Mouse (Mus musculus) megakaryocyte-erythroid progenitor cell, adult 5 weeks (primary cell): ENCODE measurements around the gene Shisa7. TPM values are rescaled to one million over a fixed set of nuclear protein-coding genes. Genes with fewer than 3 reads are reported as not detected.

ENCODE experiments used
- polyA plus RNA-seq: library from polyadenylated mRNA; stranded (reverse); fragments of >175 nt; gene quantifications from 2 replicates; pipeline ENCODE4 v1.2.3, GENCODE M21; 2012

Shisa7 gene
- polyA plus RNA-seq: 0.24 and 0.79 TPM in 2 replicates

GRCm38 (mm10) chr7:4844245-4844916 is at the start of gene Shisa7:
Gene Shisa7, minus strand, starts transcription at chr7:4844696.

GRCm38 (mm10) chr7:4876753-4877221 is 32.3 kb upstream of the Shisa7 start, which contains the start of gene Isoc2a:
Gene Isoc2a, plus strand, starts transcription at chr7:4877153.

GRCm38 (mm10) chr7:4870133-4870532 is 25.6 kb upstream of the Shisa7 start, which contains the start of gene Isoc2b:
Gene Isoc2b, minus strand, starts transcription at chr7:4870258.

DNA sequence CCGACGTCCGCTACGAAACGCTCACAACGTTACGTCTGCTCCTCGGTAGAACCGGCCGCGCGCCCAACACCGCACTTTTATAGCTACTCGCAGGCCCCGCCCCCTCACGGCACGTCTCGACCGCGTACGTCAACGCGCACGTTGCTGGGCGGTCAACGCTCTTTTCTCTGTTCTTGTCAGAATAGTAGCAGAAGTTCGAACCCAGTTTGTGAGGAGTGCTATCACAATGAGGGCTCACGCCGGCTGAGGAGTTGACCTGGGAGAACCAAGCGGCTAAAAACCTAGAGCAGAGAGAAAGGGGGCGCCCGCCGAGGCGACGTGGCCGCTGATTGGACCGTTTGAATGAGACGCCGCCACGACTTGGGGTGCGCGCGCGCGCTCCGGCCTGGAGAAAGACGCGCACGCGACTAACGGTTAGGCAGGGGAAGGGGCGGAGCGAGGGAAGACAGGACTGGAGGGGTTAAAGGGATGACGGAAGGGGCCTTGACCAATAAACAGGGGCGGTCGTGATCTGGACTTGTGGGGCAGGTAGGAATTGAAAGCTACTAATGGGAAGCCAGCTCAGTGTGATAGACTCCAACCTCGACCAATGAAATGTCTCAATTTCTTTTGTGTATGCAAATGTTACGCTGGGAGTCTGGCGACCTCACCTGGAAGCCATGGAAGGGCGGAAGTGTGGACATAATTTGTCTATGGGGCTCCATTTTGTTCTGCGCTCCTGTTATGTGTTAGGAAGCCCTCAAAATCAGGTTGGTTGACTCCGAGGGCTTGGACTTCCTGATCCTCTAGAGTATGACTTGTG is 32.0 kb downstream of the Shisa7 start, which contains the start of gene Ube2s:
Gene Ube2s, minus strand, starts transcription at position 288 of the 802 bp plus-strand sequence.

GRCm38 (mm10) chr7:4792278-4793212 is 52.0 kb downstream of the Shisa7 start, which contains the start of gene Rpl28:
Gene Rpl28, plus strand, starts transcription at chr7:4792874.

GRCm38 (mm10) chr7:4789436-4789935 is 55.0 kb downstream of the Shisa7 start, which contains the start of gene Tmem238:
Gene Tmem238, minus strand, starts transcription at chr7:4789656.

DNA sequence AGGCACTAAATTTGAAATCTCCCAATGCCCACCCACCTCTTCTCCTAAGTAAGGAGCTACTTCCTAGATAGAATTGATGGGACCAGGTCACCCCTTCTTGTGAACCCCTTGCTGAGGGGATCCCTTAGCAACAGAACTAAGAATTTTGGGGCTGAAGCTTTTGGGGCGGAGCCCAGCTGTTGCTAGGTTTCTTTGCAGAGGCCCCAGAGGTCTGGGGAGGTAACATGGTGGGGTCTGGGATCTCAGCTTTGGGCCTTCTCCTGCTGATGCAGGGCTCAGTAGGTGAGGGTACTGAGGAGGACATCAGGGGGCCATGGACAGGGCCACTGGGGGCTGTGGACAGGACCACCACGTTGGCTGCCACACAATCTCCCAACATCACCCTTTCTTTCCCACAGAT is 61.7 kb downstream of the Shisa7 start, which contains the start of the genes Il11 and Tmem190:
Gene Il11, minus strand, starts transcription at position 101 of the 400 bp plus-strand sequence.
Gene Tmem190, plus strand, starts transcription at position 179 of the 400 bp plus-strand sequence.

Other genes starting within 250 kb of the Shisa7 start
- gene Ptprh, start 240.7 kb downstream of the Shisa7 start, polyA plus RNA-seq: 0.21 TPM in 1 of 2 replicates, not detected in the other
- 8.7 and 11.0 TPM in 2 replicates for gene Tmem86b, start 213.3 kb downstream of the Shisa7 start, polyA plus RNA-seq
- gene Ppp6r1, start 185.7 kb downstream of the Shisa7 start, polyA plus RNA-seq: 283 and 305 TPM in 2 replicates
- 124 and 128 TPM in 2 replicates for gene Hspbp1, start 159.6 kb downstream of the Shisa7 start, polyA plus RNA-seq
- 0.13 and 0.35 TPM in 2 replicates for gene Brsk1, start 154.1 kb downstream of the Shisa7 start, polyA plus RNA-seq
- 2.6 and 3.2 TPM in 2 replicates for gene Tmem150b, start 119.4 kb downstream of the Shisa7 start, polyA plus RNA-seq
- 312 and 341 TPM in 2 replicates for gene Kmt5c, start 104.6 kb downstream of the Shisa7 start, polyA plus RNA-seq
- gene Cox6b2, start 91.6 kb downstream of the Shisa7 start, polyA plus RNA-seq: 64.2 and 92.5 TPM in 2 replicates
- gene Fam71e2, start 73.4 kb downstream of the Shisa7 start, polyA plus RNA-seq: not detected in 2 replicates
- 0.10 and 1.1 TPM in 2 replicates for gene Il11, start 61.8 kb downstream of the Shisa7 start, polyA plus RNA-seq
- gene Tmem190, start 61.8 kb downstream of the Shisa7 start, polyA plus RNA-seq: not detected in 2 replicates
- 57.5 and 58.8 TPM in 2 replicates for gene Tmem238, start 55.0 kb downstream of the Shisa7 start, polyA plus RNA-seq
- gene Rpl28, start 51.8 kb downstream of the Shisa7 start, polyA plus RNA-seq: 10,504 and 11,093 TPM in 2 replicates
- 251 TPM in 2 replicates for gene Ube2s, start 32.1 kb downstream of the Shisa7 start, polyA plus RNA-seq
- 7.7 and 11.8 TPM in 2 replicates for gene Isoc2b, start 25.6 kb upstream of the Shisa7 start, polyA plus RNA-seq
- gene Isoc2a, start 32.5 kb upstream of the Shisa7 start, polyA plus RNA-seq: 27.0 and 29.3 TPM in 2 replicates
- gene Gm36210, start 61.8 kb upstream of the Shisa7 start, polyA plus RNA-seq: 0.09 and 0.28 TPM in 2 replicates
- gene Zfp628, start 70.5 kb upstream of the Shisa7 start, polyA plus RNA-seq: 76.1 and 85.0 TPM in 2 replicates
- 1.3 and 1.9 TPM in 2 replicates for gene Nat14, start 77.3 kb upstream of the Shisa7 start, polyA plus RNA-seq
- gene Ssc5d, start 81.1 kb upstream of the Shisa7 start, polyA plus RNA-seq: 0.08 and 0.10 TPM in 2 replicates
- 0.04 and 0.17 TPM in 2 replicates for gene Sbk2, start 119.7 kb upstream of the Shisa7 start, polyA plus RNA-seq
- gene Sbk3, start 126.5 kb upstream of the Shisa7 start, polyA plus RNA-seq: not detected in 2 replicates
- gene Zfp579, start 151.5 kb upstream of the Shisa7 start, polyA plus RNA-seq: 53.1 and 73.1 TPM in 2 replicates
- 49.6 and 56.4 TPM in 2 replicates for gene Zfp524, start 169.7 kb upstream of the Shisa7 start, polyA plus RNA-seq
- 55.3 and 63.3 TPM in 2 replicates for gene Fiz1, start 170.0 kb upstream of the Shisa7 start, polyA plus RNA-seq
- not detected in 2 replicates for gene Gm44973, start 170.8 kb upstream of the Shisa7 start, polyA plus RNA-seq
- 75.2 and 76.9 TPM in 2 replicates for gene Zfp865, start 175.7 kb upstream of the Shisa7 start, polyA plus RNA-seq
- gene Ccdc106, start 175.9 kb upstream of the Shisa7 start, polyA plus RNA-seq: 0.83 and 1.2 TPM in 2 replicates
- not detected in 2 replicates for gene 4632433K11Rik, start 189.4 kb upstream of the Shisa7 start, polyA plus RNA-seq
- 1.3 and 2.7 TPM in 2 replicates for gene Zfp784, start 193.8 kb upstream of the Shisa7 start, polyA plus RNA-seq
- 36.3 and 49.1 TPM in 2 replicates for gene Zfp580, start 206.8 kb upstream of the Shisa7 start, polyA plus RNA-seq
- gene U2af2, start 217.4 kb upstream of the Shisa7 start, polyA plus RNA-seq: 486 and 623 TPM in 2 replicates
- 527 and 560 TPM in 2 replicates for gene Epn1, start 235.5 kb upstream of the Shisa7 start, polyA plus RNA-seq